Mouse (Mus musculus) layer of hippocampus, adult 9-11 months (tissue): ENCODE measurements at regions not wholly inside any gene's neighbourhood (a gene's known extent, or its start where the extent isn't known, plus 50 kb on each side); places are given as distances from the start of the nearest gene placed in this dataset.

ENCODE experiments used
- DNase-seq: peaks from one replicate; pipeline ENCODE4 v3.0.0; 2022

DNA sequence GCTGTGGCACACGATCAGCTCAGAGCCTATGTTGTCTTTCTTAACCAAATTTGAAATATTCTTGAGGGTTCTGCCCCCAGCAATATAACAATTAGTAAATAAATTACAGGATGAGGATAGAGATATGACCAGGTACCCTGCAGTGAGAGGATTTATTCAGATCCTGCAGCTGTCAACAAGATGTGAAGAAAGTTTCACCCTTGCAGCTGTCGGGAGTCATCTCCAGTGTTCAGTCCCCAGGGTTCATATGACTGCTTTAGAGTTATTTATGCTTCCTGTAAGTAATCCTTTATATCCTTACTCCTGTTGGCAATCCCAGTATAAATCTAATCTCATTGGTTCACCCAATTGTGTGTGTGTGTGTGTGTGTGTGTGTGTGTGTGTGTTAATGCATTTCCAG lies 1372.1 kb upstream of the 1700008P02Rik start:
- DNase-seq, result no peak

DNA sequence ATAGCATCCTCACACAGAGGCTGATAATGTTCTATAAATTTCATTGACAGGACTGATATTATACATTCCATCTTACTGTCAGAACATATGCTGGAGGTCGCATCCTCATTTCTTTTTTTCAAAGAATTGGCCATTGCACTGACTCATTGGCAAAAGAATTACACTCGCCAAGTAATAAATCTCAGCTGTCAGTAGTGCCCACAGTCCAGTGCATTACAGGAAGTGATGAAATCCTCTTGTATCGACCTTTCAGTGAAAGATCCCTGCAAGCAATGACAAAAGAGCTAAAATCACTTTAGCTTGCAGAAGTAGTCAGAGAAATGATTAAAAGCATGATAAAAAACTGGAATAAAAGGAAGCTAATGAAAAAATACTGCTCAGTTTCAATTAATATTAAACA lies 1353.0 kb upstream of the 1700008P02Rik start:
- no peak for DNase-seq

DNA sequence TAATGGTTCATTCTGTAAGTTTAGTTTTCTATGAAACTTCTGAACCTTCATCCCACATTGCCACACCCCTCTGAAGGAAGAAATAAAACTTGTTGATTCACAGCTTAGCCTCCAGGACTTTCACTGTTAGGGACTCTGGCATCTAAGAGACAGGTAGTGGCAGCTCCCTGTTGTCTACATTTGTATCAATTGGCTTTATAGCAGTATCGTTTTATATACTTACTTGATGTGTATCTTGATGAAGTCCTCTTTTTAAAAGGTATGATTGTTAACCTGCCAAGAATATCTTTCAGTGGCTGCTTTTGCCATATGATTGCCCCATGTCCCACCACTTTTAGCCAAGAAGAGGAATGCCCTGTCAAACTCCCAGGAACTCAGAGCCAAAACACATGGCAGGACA lies 1333.7 kb upstream of the 1700008P02Rik start:
- no peak for DNase-seq

DNA sequence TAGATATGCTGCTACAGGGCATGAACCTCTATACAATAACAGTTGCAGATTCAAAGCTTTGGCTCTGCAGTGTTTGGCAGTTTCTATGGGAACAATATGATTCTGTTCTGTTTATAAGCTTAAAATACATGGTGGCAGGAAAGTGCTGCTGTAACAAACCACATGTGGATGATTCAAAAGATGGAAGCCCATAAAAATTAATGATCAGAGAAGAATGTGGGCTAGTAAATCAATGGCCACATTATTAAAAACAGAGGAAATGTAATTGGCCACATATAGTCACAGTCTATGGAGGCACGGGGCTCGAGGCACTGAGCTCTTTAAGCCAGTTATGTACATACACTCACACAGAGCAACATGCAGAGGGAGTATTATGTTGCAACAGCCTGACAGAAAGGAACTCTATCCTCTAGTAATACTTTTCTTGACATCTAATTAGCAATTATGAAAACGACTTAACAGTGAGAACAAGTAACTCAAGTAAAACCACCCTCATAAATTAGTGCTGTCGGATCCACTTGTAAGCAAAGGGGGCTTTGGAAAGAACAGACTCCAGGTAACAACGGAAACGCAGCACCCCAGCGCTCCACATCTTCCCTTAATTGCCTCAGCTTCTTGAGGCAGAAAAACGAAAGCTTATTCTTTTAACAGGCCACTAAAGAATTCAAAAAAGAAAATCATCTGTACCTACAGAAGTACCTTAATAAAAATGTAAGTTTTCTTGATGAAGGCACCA lies 1323.6 kb upstream of the 1700008P02Rik start:
- no peak for DNase-seq
